Mouse (Mus musculus): ENCODE data around the gene Ccnt2. TPM values are rescaled to one million over a fixed set of nuclear protein-coding genes. Genes with fewer than 3 reads are reported as not detected.
"Not testable (repeated sequence)": the region's sequence is repeated elsewhere in the genome, so short reads cannot be mapped to it uniquely, and the experiment has no call there.

The Ccnt2 gene
- polyA plus RNA-seq (2015; fragmentation: Nextera tagmentation; extraction: Ambion mirVana): 57.1 and 57.7 TPM in 2 replicates

GRCm38 (mm10) chr1:127773803-127774500 is at the start of gene Ccnt2:
TSS of gene Ccnt2 (plus strand) at chr1:127774164.
- Histone ChIP-seq H3K4me2 (replicated peaks) (peak within 1 kb of the TSS; percentile 63), H3K4me1 (replicated peaks) (no peaks in the 10 kb centered on the region), H3K9ac (peak within 1 kb of the TSS; percentile 87), H3K36me3 (no peaks in the 10 kb centered on the region), H3K27me3 (replicated peaks) (no peaks in the 10 kb centered on the region), H3K4me3 (replicated peaks) (peak within 1 kb of the TSS; percentile 81), H3K27ac (peak within 1 kb of the TSS; percentile 92), H3K9me3 (no peaks in the 10 kb centered on the region)
- under 1% methylated on average over 63 of the region's 63 CpGs for WGBS
- peak; percentile 99 for ATAC-seq

- Histone ChIP-seq H3K27me3 (replicated peaks) (no peaks in the 10 kb centered on the region), H3K4me3 (replicated peaks) (no peak within 1 kb of the TSS), H3K4me1 (replicated peaks) (no peaks in the 10 kb centered on the region), H3K36me3 (no peaks in the 10 kb centered on the region), H3K9ac (no peak within 1 kb of the TSS), H3K9me3 (no peaks in the 10 kb centered on the region), H3K4me2 (replicated peaks) (no peak within 1 kb of the TSS), H3K27ac (no peak within 1 kb of the TSS)
- no peak for ATAC-seq
- 89% methylated on average over 4 of the region's 4 CpGs for WGBS
Observed at GRCm38 (mm10) chr1:127729096-127729495, 44.9 kb upstream of the Ccnt2 start, which contains the start of gene Acmsd. TSS of gene Acmsd (plus strand) at chr1:127729413.

GRCm38 (mm10) chr1:127731086-127731485 is 42.9 kb upstream of the Ccnt2 start:
- Histone ChIP-seq H3K9me3 (no peaks in the 10 kb centered on the region), H3K4me1 (replicated peaks) (no peaks in the 10 kb centered on the region), H3K27me3 (replicated peaks) (no peaks in the 10 kb centered on the region), H3K4me2 (replicated peaks) (no peak overlapping the region), H3K4me3 (replicated peaks) (no peak overlapping the region), H3K36me3 (no peaks in the 10 kb centered on the region), H3K27ac (no peak overlapping the region), H3K9ac (no peak overlapping the region)
- 34% methylated on average over 3 of the region's 3 CpGs for WGBS
- ATAC-seq: no peak

GRCm38 (mm10) chr1:127732435-127732834 is 41.5 kb upstream of the Ccnt2 start:
- H3K27me3 ChIP-seq (replicated peaks): no peaks in the 10 kb centered on the region
- H3K4me2 ChIP-seq (replicated peaks): no peak overlapping the region
- WGBS: 83% methylated on average over 3 of the region's 3 CpGs
- no peaks in the 10 kb centered on the region for H3K36me3 ChIP-seq
- H3K9ac ChIP-seq: no peak overlapping the region
- ATAC-seq: no peak
- H3K4me3 ChIP-seq (replicated peaks): no peak overlapping the region
- no peaks in the 10 kb centered on the region for H3K9me3 ChIP-seq
- H3K4me1 ChIP-seq (replicated peaks): no peaks in the 10 kb centered on the region
- H3K27ac ChIP-seq: no peak overlapping the region

- 66% methylated on average over 3 of the region's 3 CpGs for WGBS
- ATAC-seq: no peak
- Histone ChIP-seq H3K4me3 (replicated peaks) (no peak overlapping the region), H3K27ac (no peak overlapping the region), H3K9me3 (no peaks in the 10 kb centered on the region), H3K4me1 (replicated peaks) (no peaks in the 10 kb centered on the region), H3K27me3 (replicated peaks) (no peaks in the 10 kb centered on the region), H3K9ac (no peak overlapping the region), H3K4me2 (replicated peaks) (no peak overlapping the region), H3K36me3 (no peaks in the 10 kb centered on the region)
Observed at GRCm38 (mm10) chr1:127732841-127733240, 41.1 kb upstream of the Ccnt2 start.

GRCm38 (mm10) chr1:127735356-127735755 is 38.6 kb upstream of the Ccnt2 start:
- no peaks in the 10 kb centered on the region for H3K36me3 ChIP-seq
- no peaks in the 10 kb centered on the region for H3K9me3 ChIP-seq
- no peak overlapping the region for H3K27ac ChIP-seq
- WGBS: 51% methylated on average over 3 of the region's 3 CpGs
- no peaks in the 10 kb centered on the region for H3K4me1 ChIP-seq (replicated peaks)
- H3K4me3 ChIP-seq (replicated peaks): no peak overlapping the region
- H3K27me3 ChIP-seq (replicated peaks): no peaks in the 10 kb centered on the region
- no peak overlapping the region for H3K4me2 ChIP-seq (replicated peaks)
- peak; percentile 47 for ATAC-seq
- H3K9ac ChIP-seq: no peak overlapping the region

- no peaks in the 10 kb centered on the region for H3K27me3 ChIP-seq (replicated peaks)
- WGBS: 38% methylated on average over 11 of the region's 11 CpGs
Observed at GRCm38 (mm10) chr1:127750401-127751102, 23.4 kb upstream of the Ccnt2 start.

GRCm38 (mm10) chr1:127755806-127756205 is 18.2 kb upstream of the Ccnt2 start:
- H3K27me3 ChIP-seq (replicated peaks): no peaks in the 10 kb centered on the region
- H3K4me3 ChIP-seq (replicated peaks): no peak overlapping the region
- H3K9me3 ChIP-seq: no peaks in the 10 kb centered on the region
- no peak overlapping the region for H3K9ac ChIP-seq
- no peaks in the 10 kb centered on the region for H3K36me3 ChIP-seq
- H3K4me1 ChIP-seq (replicated peaks): no peaks in the 10 kb centered on the region
- WGBS: 31% methylated on average over 4 of the region's 4 CpGs
- H3K4me2 ChIP-seq (replicated peaks): no peak overlapping the region
- H3K27ac ChIP-seq: no peak overlapping the region
- no peak for ATAC-seq

More at GRCm38 (mm10) chr1:127750401-127751102, 23.4 kb upstream of the Ccnt2 start:
- Histone ChIP-seq H3K4me1 (replicated peaks) (no peaks in the 10 kb centered on the region), H3K9me3 (no peaks in the 10 kb centered on the region), H3K4me3 (replicated peaks) (no peak overlapping the region), H3K4me2 (replicated peaks) (no peak overlapping the region), H3K27ac (no peak overlapping the region), H3K9ac (no peak overlapping the region), H3K36me3 (no peaks in the 10 kb centered on the region)
- ATAC-seq: no peak

- Histone ChIP-seq H3K36me3 (no peaks in the 10 kb centered on the region), H3K9ac (no peak overlapping the region), H3K4me3 (replicated peaks) (no peak overlapping the region), H3K4me1 (replicated peaks) (no peaks in the 10 kb centered on the region), H3K4me2 (replicated peaks) (no peak overlapping the region), H3K27me3 (replicated peaks) (no peaks in the 10 kb centered on the region), H3K27ac (no peak overlapping the region), H3K9me3 (no peaks in the 10 kb centered on the region)
- WGBS: 69% methylated on average over 5 of the region's 5 CpGs
- peak; percentile 81 for ATAC-seq
Observed at GRCm38 (mm10) chr1:127756331-127757163, 17.4 kb upstream of the Ccnt2 start.

- H3K4me1 ChIP-seq (replicated peaks); H3K4me2 ChIP-seq (replicated peaks); H3K27me3 ChIP-seq (replicated peaks); H3K9me3 ChIP-seq; H3K27ac ChIP-seq; H3K9ac ChIP-seq; H3K4me3 ChIP-seq (replicated peaks); ATAC-seq; H3K36me3 ChIP-seq: not testable (repeated sequence)
- WGBS: 92% methylated on average over 3 of the region's 3 CpGs
Observed at GRCm38 (mm10) chr1:127757164-127757545, 16.8 kb upstream of the Ccnt2 start.

GRCm38 (mm10) chr1:127765468-127765867 is 8.5 kb upstream of the Ccnt2 start:
- Histone ChIP-seq H3K4me3 (replicated peaks) (no peak overlapping the region), H3K4me1 (replicated peaks) (no peaks in the 10 kb centered on the region), H3K27me3 (replicated peaks) (no peaks in the 10 kb centered on the region), H3K4me2 (replicated peaks) (no peak overlapping the region), H3K9me3 (no peaks in the 10 kb centered on the region), H3K36me3 (no peaks in the 10 kb centered on the region), H3K27ac (no peak overlapping the region), H3K9ac (no peak overlapping the region)
- 60% methylated on average over 2 of the region's 2 CpGs for WGBS
- no peak for ATAC-seq

GRCm38 (mm10) chr1:127766741-127767140 is 7.2 kb upstream of the Ccnt2 start:
- H3K4me2 ChIP-seq (replicated peaks): no peak overlapping the region
- whole genome bisulfite sequencing: 89% methylated on average over 2 of the region's 2 CpGs
- H3K27ac ChIP-seq: no peak overlapping the region
- no peak for ATAC-seq
- no peak overlapping the region for H3K9ac ChIP-seq
- no peaks in the 10 kb centered on the region for H3K27me3 ChIP-seq (replicated peaks)
- H3K4me1 ChIP-seq (replicated peaks): no peaks in the 10 kb centered on the region
- no peaks in the 10 kb centered on the region for H3K36me3 ChIP-seq
- no peak overlapping the region for H3K4me3 ChIP-seq (replicated peaks)
- H3K9me3 ChIP-seq: no peaks in the 10 kb centered on the region

Data from intestine, embryonic 15.5 days (tissue).